Mouse (Mus musculus): ENCODE measurements around the gene Ppfibp1. TPM values are rescaled to one million over a fixed set of nuclear protein-coding genes. Genes with fewer than 3 reads are reported as not detected.
"Not testable (repeated sequence)": the region's sequence is repeated elsewhere in the genome, so short reads cannot be mapped to it uniquely, and the experiment has no call there.

The Ppfibp1 gene
- polyA plus RNA-seq, 1 experiment from 2014 or later, result 84.8 TPM

- Histone ChIP-seq H3K4me2 (no peak overlapping the region), H3K4me3 (no peak overlapping the region), H3K4me1 (replicated peaks) (peaks cover 9% of the 10 kb centered on the region), H3K27me3 (replicated peaks) (no peaks in the 10 kb centered on the region), H3K9ac (no peak overlapping the region), H3K27ac (ENCODE audit: poor library complexity, severe bottlenecking) (no peak overlapping the region), H3K36me3 (no peaks in the 10 kb centered on the region), H3K9me3 (replicated peaks) (peaks cover 4% of the 10 kb centered on the region; the same call in 1 of the 2 replicates)
- ATAC-seq (ENCODE audit: insufficient number of reproducible peaks, low FRiP score), result no peak
- WGBS, result 83% methylated on average over 2 of the region's 2 CpGs
Measured at GRCm38 (mm10) chr6:146857386-146857785, 30.9 kb upstream of the Ppfibp1 start.

- Histone ChIP-seq H3K4me3 (no peak overlapping the region), H3K27ac (ENCODE audit: poor library complexity, severe bottlenecking) (no peak overlapping the region), H3K4me2 (no peak overlapping the region), H3K9me3 (replicated peaks) (no peaks in the 10 kb centered on the region; the same call in 1 of the 2 replicates), H3K36me3 (no peaks in the 10 kb centered on the region), H3K9ac (no peak overlapping the region), H3K27me3 (replicated peaks) (no peaks in the 10 kb centered on the region), H3K4me1 (replicated peaks) (no peaks in the 10 kb centered on the region)
- ATAC-seq (ENCODE audit: insufficient number of reproducible peaks, low FRiP score), result no peak
- WGBS, result 81% methylated on average over 2 of the region's 2 CpGs
Measured at GRCm38 (mm10) chr6:146863154-146863553, 25.1 kb upstream of the Ppfibp1 start.

GRCm38 (mm10) chr6:146864370-146864769 is 23.9 kb upstream of the Ppfibp1 start:
- H3K27me3 ChIP-seq (replicated peaks); H3K9me3 ChIP-seq (replicated peaks); H3K4me3 ChIP-seq; H3K9ac ChIP-seq; H3K4me2 ChIP-seq; H3K36me3 ChIP-seq; H3K27ac ChIP-seq (ENCODE audit: poor library complexity, severe bottlenecking); ATAC-seq (ENCODE audit: insufficient number of reproducible peaks, low FRiP score); H3K4me1 ChIP-seq (replicated peaks): not testable (repeated sequence)
- 95% methylated on average over 5 of the region's 5 CpGs for WGBS

- no peak overlapping the region for H3K27ac ChIP-seq (ENCODE audit: poor library complexity, severe bottlenecking)
- H3K27me3 ChIP-seq (replicated peaks), result no peaks in the 10 kb centered on the region
- no peak for ATAC-seq (ENCODE audit: insufficient number of reproducible peaks, low FRiP score)
- H3K36me3 ChIP-seq, result no peaks in the 10 kb centered on the region
- 81% methylated on average over 4 of the region's 4 CpGs for WGBS
- H3K4me3 ChIP-seq, result no peak overlapping the region
- no peak overlapping the region for H3K4me2 ChIP-seq
- peaks cover 4% of the 10 kb centered on the region; the same call in 1 of the 2 replicates for H3K9me3 ChIP-seq (replicated peaks)
- no peaks in the 10 kb centered on the region for H3K4me1 ChIP-seq (replicated peaks)
- H3K9ac ChIP-seq, result no peak overlapping the region
Measured at GRCm38 (mm10) chr6:146865701-146866100, 22.6 kb upstream of the Ppfibp1 start.

- no peak overlapping the region for H3K27ac ChIP-seq (ENCODE audit: poor library complexity, severe bottlenecking)
- no peaks in the 10 kb centered on the region for H3K36me3 ChIP-seq
- H3K27me3 ChIP-seq (replicated peaks), result no peaks in the 10 kb centered on the region
- WGBS, result 88% methylated on average over 4 of the region's 4 CpGs
- H3K4me1 ChIP-seq (replicated peaks), result peaks cover 10% of the 10 kb centered on the region
- peaks cover 7% of the 10 kb centered on the region; the same call in 1 of the 2 replicates for H3K9me3 ChIP-seq (replicated peaks)
- H3K4me2 ChIP-seq, result no peak overlapping the region
- H3K4me3 ChIP-seq, result no peak overlapping the region
- ATAC-seq (ENCODE audit: insufficient number of reproducible peaks, low FRiP score), result no peak
- H3K9ac ChIP-seq, result no peak overlapping the region
Measured at GRCm38 (mm10) chr6:146871975-146872374, 16.3 kb upstream of the Ppfibp1 start.

GRCm38 (mm10) chr6:146874415-146874814 is 13.9 kb upstream of the Ppfibp1 start:
- peaks cover 9% of the 10 kb centered on the region; the same call in 1 of the 2 replicates for H3K9me3 ChIP-seq (replicated peaks)
- no peaks in the 10 kb centered on the region for H3K27me3 ChIP-seq (replicated peaks)
- no peak overlapping the region for H3K4me2 ChIP-seq
- H3K4me3 ChIP-seq, result no peak overlapping the region
- 56% methylated on average over 6 of the region's 6 CpGs for WGBS
- no peaks in the 10 kb centered on the region for H3K36me3 ChIP-seq
- peak overlapping the region; percentile 4; the same call in 1 of the 2 replicates for H3K27ac ChIP-seq (ENCODE audit: poor library complexity, severe bottlenecking)
- no peak for ATAC-seq (ENCODE audit: insufficient number of reproducible peaks, low FRiP score)
- no peak overlapping the region for H3K9ac ChIP-seq
- H3K4me1 ChIP-seq (replicated peaks), result peaks cover 19% of the 10 kb centered on the region

GRCm38 (mm10) chr6:146876820-146877219 is 11.5 kb upstream of the Ppfibp1 start:
- Histone ChIP-seq H3K4me1 (replicated peaks) (peaks cover 19% of the 10 kb centered on the region), H3K4me2 (no peak overlapping the region), H3K9me3 (replicated peaks) (peaks cover 5% of the 10 kb centered on the region; the same call in 1 of the 2 replicates), H3K27me3 (replicated peaks) (no peaks in the 10 kb centered on the region), H3K9ac (no peak overlapping the region), H3K4me3 (no peak overlapping the region), H3K27ac (ENCODE audit: poor library complexity, severe bottlenecking) (peak overlapping the region; percentile 50; the same call in 1 of the 2 replicates), H3K36me3 (no peaks in the 10 kb centered on the region)
- WGBS, result 96% methylated on average over 2 of the region's 2 CpGs
- ATAC-seq (ENCODE audit: insufficient number of reproducible peaks, low FRiP score), result no peak

GRCm38 (mm10) chr6:146877425-146878045 is 10.8 kb upstream of the Ppfibp1 start:
- Histone ChIP-seq H3K9me3 (replicated peaks) (peaks cover 5% of the 10 kb centered on the region; the same call in 1 of the 2 replicates), H3K4me2 (no peak overlapping the region), H3K27me3 (replicated peaks) (no peaks in the 10 kb centered on the region), H3K36me3 (no peaks in the 10 kb centered on the region), H3K4me1 (replicated peaks) (peaks cover 21% of the 10 kb centered on the region), H3K4me3 (no peak overlapping the region), H3K9ac (no peak overlapping the region), H3K27ac (ENCODE audit: poor library complexity, severe bottlenecking) (peak overlapping the region; percentile 18; the same call in 1 of the 2 replicates)
- no peak for ATAC-seq (ENCODE audit: insufficient number of reproducible peaks, low FRiP score)
- 50% methylated on average over 12 of the region's 12 CpGs for WGBS

GRCm38 (mm10) chr6:146878926-146879325 is 9.4 kb upstream of the Ppfibp1 start:
- no peak overlapping the region for H3K4me2 ChIP-seq
- peaks cover 22% of the 10 kb centered on the region for H3K4me1 ChIP-seq (replicated peaks)
- H3K4me3 ChIP-seq, result no peak overlapping the region
- H3K9me3 ChIP-seq (replicated peaks), result peaks cover 5% of the 10 kb centered on the region; the same call in 1 of the 2 replicates
- WGBS, result 43% methylated on average over 10 of the region's 10 CpGs
- ATAC-seq (ENCODE audit: insufficient number of reproducible peaks, low FRiP score), result no peak
- no peaks in the 10 kb centered on the region for H3K36me3 ChIP-seq
- no peak overlapping the region for H3K27ac ChIP-seq (ENCODE audit: poor library complexity, severe bottlenecking)
- H3K9ac ChIP-seq, result no peak overlapping the region
- H3K27me3 ChIP-seq (replicated peaks), result no peaks in the 10 kb centered on the region

- Histone ChIP-seq H3K9ac (no peak overlapping the region), H3K4me3 (no peak overlapping the region), H3K36me3 (no peaks in the 10 kb centered on the region), H3K27ac (ENCODE audit: poor library complexity, severe bottlenecking) (no peak overlapping the region), H3K27me3 (replicated peaks) (no peaks in the 10 kb centered on the region), H3K4me2 (no peak overlapping the region), H3K9me3 (replicated peaks) (peaks cover 5% of the 10 kb centered on the region; the same call in 1 of the 2 replicates), H3K4me1 (replicated peaks) (peaks cover 24% of the 10 kb centered on the region)
- no peak for ATAC-seq (ENCODE audit: insufficient number of reproducible peaks, low FRiP score)
- 78% methylated on average over 9 of the region's 9 CpGs for WGBS
Measured at GRCm38 (mm10) chr6:146879856-146880255, 8.4 kb upstream of the Ppfibp1 start.

- peaks cover 5% of the 10 kb centered on the region; the same call in 1 of the 2 replicates for H3K9me3 ChIP-seq (replicated peaks)
- H3K36me3 ChIP-seq, result no peaks in the 10 kb centered on the region
- peaks cover 28% of the 10 kb centered on the region for H3K4me1 ChIP-seq (replicated peaks)
- H3K4me3 ChIP-seq, result no peak overlapping the region
- WGBS, result 69% methylated on average over 4 of the region's 4 CpGs
- H3K9ac ChIP-seq, result no peak overlapping the region
- no peaks in the 10 kb centered on the region for H3K27me3 ChIP-seq (replicated peaks)
- no peak overlapping the region for H3K4me2 ChIP-seq
- no peak overlapping the region for H3K27ac ChIP-seq (ENCODE audit: poor library complexity, severe bottlenecking)
- no peak for ATAC-seq (ENCODE audit: insufficient number of reproducible peaks, low FRiP score)
Measured at GRCm38 (mm10) chr6:146880296-146880695, 8.0 kb upstream of the Ppfibp1 start.

Measured in heart, embryonic 12.5 days (tissue).